Mouse (Mus musculus): ENCODE results near the gene Slc30a1.

The Slc30a1 gene

GRCm38 (mm10) chr1:191945756-191946155 lies 39.2 kb downstream of the Slc30a1 start:
- no peak for DNase-seq

DNA sequence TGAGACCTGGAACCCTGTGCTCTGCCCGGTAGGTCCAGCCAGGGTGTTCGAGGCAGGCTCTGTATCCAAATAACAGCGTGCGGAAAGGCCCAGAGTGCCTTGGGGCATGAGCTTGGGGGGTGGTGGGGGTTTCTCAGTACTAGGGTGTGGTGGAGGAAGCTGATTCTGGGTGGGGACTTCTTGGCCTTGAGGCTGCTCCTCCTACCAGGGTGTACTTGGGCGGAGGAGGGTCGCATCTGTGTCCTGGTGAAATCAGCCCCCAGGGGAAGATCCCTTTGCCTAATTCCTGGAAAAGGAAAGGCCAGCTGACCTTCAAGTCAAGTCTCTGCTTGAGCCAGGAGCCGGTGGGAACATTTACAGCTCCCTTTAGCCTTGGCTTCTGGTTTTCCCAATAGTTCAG lies 39.7 kb downstream of the Slc30a1 start:
- peak; percentile 48 for DNase-seq

DNA sequence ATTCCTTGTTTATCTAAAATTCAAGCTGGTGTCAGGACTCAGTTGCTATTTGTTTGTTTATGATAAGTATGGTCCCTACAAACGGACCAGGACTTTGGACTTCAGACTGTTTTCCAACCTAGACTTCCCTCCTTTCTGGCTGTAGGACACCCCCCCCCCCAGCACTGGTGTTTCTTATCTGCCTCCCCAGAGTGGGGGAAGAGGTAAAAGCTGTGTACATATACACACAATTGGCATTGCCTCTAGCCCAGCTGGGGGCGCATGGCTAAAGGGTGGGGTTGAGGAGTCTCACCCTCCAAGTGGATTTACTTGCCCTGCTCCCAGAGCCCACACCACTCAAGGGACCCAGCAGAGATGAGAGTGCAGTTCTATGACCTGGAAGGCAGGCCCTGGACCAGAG lies 40.3 kb downstream of the Slc30a1 start:
- no peak for DNase-seq

DNA sequence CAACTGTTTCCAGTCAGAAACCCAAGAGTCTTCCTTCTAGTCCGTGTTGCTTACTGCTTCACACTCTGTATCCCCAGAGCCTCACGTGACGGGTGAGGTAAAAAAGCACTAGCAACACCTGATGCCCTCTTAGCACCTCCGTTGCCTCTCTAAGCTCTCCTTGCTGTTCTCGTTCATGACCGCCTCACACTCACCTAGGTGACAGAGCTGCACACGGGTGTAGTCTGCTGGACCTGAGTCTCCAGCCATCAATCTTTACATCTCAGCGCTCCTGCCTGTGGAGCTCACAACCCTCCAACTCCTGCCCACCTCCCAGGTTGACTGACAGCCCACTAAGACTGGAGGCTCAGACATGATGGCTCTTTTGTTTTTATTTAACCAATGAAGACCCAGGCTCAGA lies 41.2 kb downstream of the Slc30a1 start:
- no peak for DNase-seq

GRCm38 (mm10) chr1:191948600-191948999 lies 42.0 kb downstream of the Slc30a1 start:
- DNase-seq = no peak

GRCm38 (mm10) chr1:191950611-191951010 lies 44.0 kb downstream of the Slc30a1 start:
- DNase-seq = no peak

DNA sequence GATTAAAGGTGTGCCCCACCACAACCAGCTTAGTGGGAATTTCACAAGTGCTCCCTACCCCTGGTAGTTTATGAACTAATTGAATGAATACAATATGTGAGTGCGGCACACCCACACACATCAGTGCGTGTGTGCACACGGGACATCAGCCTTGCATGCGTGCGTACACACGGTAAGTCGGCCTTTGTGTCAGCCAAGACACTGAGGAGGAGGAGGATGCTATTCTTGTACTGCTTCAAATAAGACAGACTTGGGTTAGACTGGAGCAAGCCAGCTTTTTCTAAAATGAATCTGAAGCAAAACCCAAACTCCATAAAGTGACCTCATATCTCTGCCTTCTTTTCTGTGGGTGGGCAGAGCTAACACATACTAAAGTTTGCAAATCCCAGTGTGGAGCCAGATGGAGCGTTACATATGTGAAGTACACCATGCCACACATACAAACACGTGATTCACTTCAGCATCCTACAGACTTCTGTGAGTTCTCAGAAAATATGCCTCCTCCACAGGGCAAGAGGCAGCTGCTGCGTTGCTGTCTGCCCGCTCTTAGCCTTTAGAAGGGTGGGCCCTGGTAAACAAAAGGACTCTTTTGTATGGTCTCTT lies 46.3 kb downstream of the Slc30a1 start:
- DNase-seq = no peak

GRCm38 (mm10) chr1:191955101-191955500 lies 48.5 kb downstream of the Slc30a1 start:
- DNase-seq = peak; percentile 72

DNA sequence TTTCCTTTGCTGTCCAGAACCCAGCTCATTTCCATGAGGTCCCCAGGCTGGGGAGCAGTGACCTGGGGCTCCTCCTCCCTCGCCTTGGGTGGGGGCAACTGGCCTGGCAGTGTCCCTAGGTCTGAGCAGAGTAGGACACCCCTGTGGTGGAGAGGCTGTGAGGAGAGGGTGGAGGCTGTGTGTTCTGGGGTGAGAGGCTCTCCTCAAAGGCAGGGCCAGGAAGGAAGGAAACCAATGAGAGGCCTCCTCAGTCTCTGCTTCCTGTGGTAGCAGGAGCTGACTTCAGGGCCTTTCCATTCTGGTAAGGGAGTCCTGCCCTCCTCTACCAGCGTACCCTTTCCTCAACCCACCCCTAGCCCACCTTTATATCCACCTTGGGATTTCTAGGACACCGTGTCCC lies 49.7 kb downstream of the Slc30a1 start:
- peak; percentile 65 for DNase-seq

GRCm38 (mm10) chr1:191956871-191957270 lies 50.3 kb downstream of the Slc30a1 start:
- peak; percentile 68 for DNase-seq

DNA sequence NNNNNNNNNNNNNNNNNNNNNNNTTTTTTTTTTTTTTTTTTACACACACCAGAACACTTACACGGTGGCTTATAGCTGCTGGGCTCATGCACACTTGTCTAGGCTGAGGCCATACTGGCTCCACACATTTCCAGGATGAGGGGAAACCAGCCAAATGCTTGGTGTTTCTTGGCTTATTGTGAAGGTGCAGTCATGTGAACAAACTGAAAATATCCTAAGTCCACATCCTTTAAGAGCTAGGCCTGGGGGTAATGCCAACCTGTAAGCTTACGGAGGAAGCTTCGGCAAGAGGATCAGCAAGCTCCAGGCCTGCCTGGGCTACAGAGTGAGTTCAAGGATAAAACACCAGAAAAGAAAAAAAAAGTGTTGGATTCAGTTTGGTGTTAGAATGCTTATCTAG lies 50.8 kb downstream of the Slc30a1 start:
- DNase-seq = no peak

DNA sequence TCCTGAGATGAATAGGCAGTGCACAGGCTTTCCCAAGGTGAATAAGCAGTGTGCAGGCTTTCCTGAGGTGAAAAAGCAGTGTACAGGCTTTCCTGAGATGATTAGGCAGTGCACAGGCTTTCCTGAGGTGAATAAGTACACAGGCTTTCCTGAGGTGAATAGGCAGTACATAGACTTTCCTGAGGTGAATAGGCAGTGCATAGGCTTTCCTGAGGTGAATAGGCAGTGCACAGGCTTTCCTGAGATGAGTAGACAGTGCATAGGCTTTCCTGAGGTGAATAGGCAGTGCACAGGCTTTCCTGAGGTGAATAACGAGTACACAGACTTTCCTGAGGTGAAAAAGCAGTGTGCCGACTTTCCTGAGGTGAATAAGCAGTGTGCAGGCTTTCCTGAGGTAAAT lies 54.4 kb downstream of the Slc30a1 start:
- DNase-seq = no peak
